Mouse (Mus musculus) thymus, adult 2 months (tissue): Measurements from ENCODE around the gene Sugct. TPM values are rescaled to one million over a fixed set of nuclear protein-coding genes. Genes with fewer than 3 reads are reported as not detected.

Experiments
- DNase-seq: peaks from one replicate; pipeline ENCODE4 v3.0.0; 2021
- H3K27ac ChIP-seq: fragments of 200-500 bp; 2 replicates; pipeline ENCODE4 v1.5.1; 2012; ENCODE audit warnings: low read length, control low read depth; ENCODE audit not compliant: control insufficient read depth, insufficient read depth
- H3K27me3 ChIP-seq: fragments of 200-500 bp; 2 replicates; pipeline ENCODE4 v1.6.1; 2012; ENCODE audit warnings: mild to moderate bottlenecking, low read length, moderate library complexity, mixed read lengths; ENCODE audit not compliant: control insufficient read depth, insufficient read depth
- H3K36me3 ChIP-seq: fragments of 200-500 bp; 2 replicates; pipeline ENCODE4 v1.6.1; 2012; ENCODE audit warnings: mild to moderate bottlenecking, low read length, moderate library complexity; ENCODE audit not compliant: control insufficient read depth, insufficient read depth
- H3K4me1 ChIP-seq: fragments of 200-500 bp; replicated peaks from 2 replicates; pipeline ENCODE4 v1.6.1; 2012; ENCODE audit warnings: low read length; ENCODE audit not compliant: control insufficient read depth, insufficient read depth
- H3K4me3 ChIP-seq: fragments of 200-500 bp; 2 replicates; pipeline ENCODE4 v1.5.1; 2012; ENCODE audit warnings: mild to moderate bottlenecking, low read length, control low read depth, moderate library complexity; ENCODE audit not compliant: control insufficient read depth, insufficient read depth
- CTCF ChIP-seq: fragments of 200-500 bp; IDR thresholded peaks from 2 replicates; pipeline ENCODE4 v1.5.1; 2012; ENCODE audit warnings: mild to moderate bottlenecking, control low read depth, low read length, moderate library complexity, borderline replicate concordance; ENCODE audit not compliant: control insufficient read depth, poor library complexity, insufficient read depth; ENCODE audit errors: extremely low read depth
- POLR2A ChIP-seq: fragments of 200-500 bp; IDR thresholded peaks from 2 replicates; pipeline ENCODE4 v1.6.1; 2012; ENCODE audit warnings: mild to moderate bottlenecking, low read length, control low read depth, moderate library complexity; ENCODE audit not compliant: control insufficient read depth, poor library complexity, insufficient read depth; ENCODE audit errors: extremely low read depth
- WGBS: fragments of 180-500 bp; shearing (Covaris S2); methylation state at CpG from one replicate; pipeline ENCODE4 v1.1.7; 2018; 5-methylcytosine and 5-hydroxymethylcytosine counted together
- polyA plus RNA-seq: library from polyadenylated mRNA; depleted of rRNA; stranded (reverse); fragments of >200 nt; gene quantifications from 2 replicates; pipeline ENCODE4 v1.2.3, GENCODE M21; 2012

Gene Sugct
- polyA plus RNA-seq, 1 experiment: 1.00 TPM

DNA sequence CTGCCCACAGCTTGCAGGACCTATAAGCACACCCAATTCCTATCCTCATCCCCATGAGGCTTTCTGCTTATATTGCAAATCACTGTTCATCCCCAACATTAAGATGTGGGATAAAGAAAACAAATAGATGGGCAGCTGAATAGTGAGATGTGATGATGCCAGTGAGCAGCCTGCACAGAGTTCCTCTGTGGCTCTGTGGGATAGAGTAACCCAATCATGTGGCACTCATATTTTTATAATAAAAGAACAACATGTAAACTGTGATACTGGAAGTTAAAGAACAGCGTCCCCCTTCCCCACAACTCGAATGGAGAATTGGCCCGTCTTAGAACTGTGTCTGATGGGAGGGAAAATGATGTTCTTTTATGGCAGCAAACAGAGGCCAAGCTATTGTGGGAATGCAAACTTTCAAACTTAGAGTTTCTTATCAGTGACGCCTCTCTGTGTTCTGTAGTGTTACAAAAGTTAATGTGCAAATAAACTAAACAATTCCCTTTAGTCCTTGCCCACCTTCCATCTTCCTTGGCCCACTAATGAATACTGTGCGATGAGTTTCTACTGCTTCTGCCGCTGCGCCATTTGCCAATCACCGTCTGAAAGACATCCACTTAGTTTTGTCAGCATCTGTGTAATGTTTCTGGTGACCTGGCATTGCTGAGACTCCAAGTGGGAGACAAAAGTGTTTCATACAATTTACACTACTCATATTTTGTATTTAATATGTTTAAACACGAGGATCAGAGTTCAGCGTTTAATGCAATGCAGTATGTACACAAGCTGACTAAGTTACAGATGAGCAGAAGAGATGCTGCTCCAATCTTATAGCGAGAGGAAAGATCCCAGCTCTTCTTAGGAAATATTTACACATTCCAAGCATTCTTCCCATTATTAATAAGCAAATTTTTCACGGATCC is 756.5 kb downstream of the Sugct start:
- H3K27me3 ChIP-seq: no peaks in the 10 kb centered on the region
- no peak for DNase-seq
- no peak overlapping the region for H3K4me3 ChIP-seq
- no peaks in the 10 kb centered on the region for H3K36me3 ChIP-seq
- TF ChIP-seq POLR2A: no peak
- no peak for TF ChIP-seq CTCF
- no peaks in the 10 kb centered on the region for H3K4me1 ChIP-seq
- H3K27ac ChIP-seq: no peak overlapping the region
- 93% methylated on average over 12 of the region's 12 CpGs for WGBS

GRCm38 (mm10) chr13:16937422-16938202 is 757.7 kb downstream of the Sugct start:
- Histone ChIP-seq H3K4me1 (no peaks in the 10 kb centered on the region), H3K4me3 (no peak overlapping the region), H3K27ac (no peak overlapping the region), H3K27me3 (no peaks in the 10 kb centered on the region), H3K36me3 (no peaks in the 10 kb centered on the region)
- no peak for TF ChIP-seq POLR2A
- no peak for TF ChIP-seq CTCF
- WGBS: 62% methylated on average over 11 of the region's 11 CpGs
- DNase-seq: no peak

GRCm38 (mm10) chr13:16935029-16935428 is 760.3 kb downstream of the Sugct start:
- no peak overlapping the region for H3K27ac ChIP-seq
- no peaks in the 10 kb centered on the region for H3K36me3 ChIP-seq
- no peak for DNase-seq
- WGBS: 96% methylated on average over 1 of the region's 1 CpGs
- no peaks in the 10 kb centered on the region for H3K27me3 ChIP-seq
- no peak for TF ChIP-seq POLR2A
- TF ChIP-seq CTCF: no peak
- H3K4me1 ChIP-seq: no peaks in the 10 kb centered on the region
- no peak overlapping the region for H3K4me3 ChIP-seq

DNA sequence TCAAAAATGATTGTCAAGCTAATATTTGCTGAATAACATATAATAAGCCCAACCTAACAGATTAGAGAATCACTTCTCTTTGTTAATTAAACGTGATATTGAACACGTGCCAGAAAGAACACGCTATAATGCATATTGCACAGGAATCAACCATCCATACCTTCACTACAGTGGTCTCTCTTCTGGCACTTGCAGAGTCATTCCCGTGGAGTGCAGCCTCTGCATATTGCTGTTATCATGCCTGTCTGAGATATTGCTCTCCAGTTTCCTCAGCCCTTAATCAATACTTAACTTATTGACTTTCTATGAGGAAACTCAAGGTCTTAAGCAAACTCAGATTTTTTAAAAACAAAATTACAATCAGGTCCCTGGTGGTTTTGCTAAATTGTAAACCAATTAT is 761.8 kb downstream of the Sugct start:
- H3K27me3 ChIP-seq: no peaks in the 10 kb centered on the region

DNA sequence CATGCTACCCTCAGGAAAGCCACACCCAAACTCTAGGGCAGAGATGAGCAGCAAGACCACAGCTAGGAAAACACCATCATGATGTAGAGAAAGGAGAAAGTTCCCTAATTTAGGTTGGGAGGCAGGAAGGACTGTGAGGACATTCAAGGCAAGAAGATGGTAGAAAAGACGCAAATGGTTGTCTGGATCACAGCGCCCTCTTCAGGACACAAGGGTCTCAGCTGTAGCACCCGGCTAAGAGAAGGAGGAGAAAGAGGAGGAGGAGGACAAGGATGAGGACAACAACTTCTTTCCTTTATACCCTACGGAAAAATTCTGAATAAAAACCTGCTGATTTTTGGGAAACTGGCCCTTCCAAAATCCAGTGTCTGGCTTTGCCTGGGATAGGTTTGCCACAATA is 774.0 kb downstream of the Sugct start:
- no peaks in the 10 kb centered on the region for H3K36me3 ChIP-seq
- 79% methylated on average over 4 of the region's 4 CpGs for WGBS
- H3K4me3 ChIP-seq: no peak overlapping the region
- DNase-seq: no peak
- no peaks in the 10 kb centered on the region for H3K27me3 ChIP-seq
- TF ChIP-seq CTCF (no peak), POLR2A (no peak)
- H3K4me1 ChIP-seq: no peaks in the 10 kb centered on the region
- H3K27ac ChIP-seq: no peak overlapping the region

More for the DNA sequence above, 761.8 kb downstream of the Sugct start:
- TF ChIP-seq POLR2A (no peak), CTCF (no peak)
- H3K4me3 ChIP-seq: no peak overlapping the region
- no peak for DNase-seq
- whole genome bisulfite sequencing: 97% methylated on average over 4 of the region's 4 CpGs
- no peak overlapping the region for H3K27ac ChIP-seq
- H3K4me1 ChIP-seq: no peaks in the 10 kb centered on the region
- H3K36me3 ChIP-seq: no peaks in the 10 kb centered on the region

DNA sequence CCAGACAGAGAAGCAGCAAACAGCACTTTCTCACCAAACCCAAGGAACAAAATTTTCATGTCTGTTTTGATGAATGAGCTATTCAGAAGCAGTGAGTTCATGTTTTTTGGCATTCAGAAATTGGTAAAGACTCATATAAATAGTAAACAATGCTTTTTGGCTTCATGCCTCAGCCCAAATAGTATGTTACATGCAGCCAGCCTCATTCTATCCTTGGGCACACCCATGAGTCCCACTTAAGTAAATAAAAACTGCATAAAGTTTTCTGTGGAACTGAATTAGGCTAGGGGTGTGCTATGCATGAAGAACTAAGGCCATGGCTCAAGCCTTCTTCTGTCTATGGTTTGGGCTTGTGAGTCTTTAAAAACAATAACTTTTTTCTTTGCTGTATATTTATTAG is 779.7 kb downstream of the Sugct start:
- no peak for TF ChIP-seq POLR2A
- TF ChIP-seq CTCF: no peak

More for the DNA sequence above, 779.7 kb downstream of the Sugct start:
- no peaks in the 10 kb centered on the region for H3K27me3 ChIP-seq
- no peak for DNase-seq
- H3K4me1 ChIP-seq: no peaks in the 10 kb centered on the region
- H3K27ac ChIP-seq: no peak overlapping the region
- no peaks in the 10 kb centered on the region for H3K36me3 ChIP-seq
- no peak overlapping the region for H3K4me3 ChIP-seq
